Mouse (Mus musculus): ENCODE data around the gene Unkl.
A peak's percentile ranks its signal among the peaks of the same experiment; 100 is the strongest.

Gene Unkl

DNA sequence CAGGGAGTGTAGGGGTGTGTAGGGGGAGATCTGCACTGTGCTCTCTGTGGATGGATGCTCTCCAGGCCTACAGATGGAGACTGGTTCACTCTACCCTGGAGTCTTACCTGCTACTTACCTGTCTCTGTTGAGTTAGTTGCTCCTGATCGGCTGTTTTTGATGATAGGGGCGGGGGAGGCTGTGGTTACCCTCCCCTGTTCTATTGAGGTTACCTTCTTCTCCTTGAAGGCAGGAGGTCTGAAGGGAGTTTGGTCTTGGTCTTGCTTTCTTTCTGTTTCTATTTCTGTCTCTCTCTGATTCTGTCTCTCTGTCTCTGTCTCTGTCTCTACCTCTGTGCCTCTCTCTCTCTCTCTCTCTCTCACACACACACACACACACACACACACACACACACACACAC is 66.9 kb downstream of the Unkl start:
- peak; percentile 49 for DNase-seq (ENCODE audit: low spot score)

DNA sequence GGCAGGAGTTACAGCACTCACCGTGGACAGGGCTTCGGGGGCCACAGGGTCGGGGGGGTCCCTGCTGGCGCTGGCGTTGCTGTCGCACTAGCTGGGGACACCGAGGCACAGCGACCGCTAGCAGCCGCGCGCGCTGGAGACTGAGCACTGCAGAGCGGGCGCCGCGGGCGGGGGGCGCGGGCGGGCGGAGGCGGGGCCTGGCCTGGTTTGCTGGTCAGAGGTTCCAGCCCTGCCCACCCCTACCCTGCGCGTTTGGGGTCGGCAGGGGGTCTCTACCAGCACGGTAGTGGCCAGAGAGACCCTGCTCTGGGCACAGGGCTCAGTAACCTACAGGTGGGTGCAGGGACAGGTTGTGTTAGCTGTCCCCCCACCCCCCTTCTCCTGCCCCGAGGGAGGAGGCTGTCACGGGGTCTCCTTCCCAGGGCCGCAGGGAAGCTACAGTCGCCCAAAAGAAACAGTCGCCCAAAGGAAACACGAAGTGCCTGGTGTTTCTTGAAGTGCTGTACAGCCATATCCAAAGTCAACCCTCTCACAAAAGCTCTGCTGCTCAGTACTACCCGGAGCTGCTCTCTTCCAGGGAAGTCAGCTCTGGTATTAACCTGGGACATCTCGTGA is 68.0 kb downstream of the Unkl start, which contains the start of gene Baiap3:
Gene Baiap3, minus strand, starts transcription at position 225 of the 615 bp plus-strand sequence.
- no peak for DNase-seq (ENCODE audit: low spot score)

DNA sequence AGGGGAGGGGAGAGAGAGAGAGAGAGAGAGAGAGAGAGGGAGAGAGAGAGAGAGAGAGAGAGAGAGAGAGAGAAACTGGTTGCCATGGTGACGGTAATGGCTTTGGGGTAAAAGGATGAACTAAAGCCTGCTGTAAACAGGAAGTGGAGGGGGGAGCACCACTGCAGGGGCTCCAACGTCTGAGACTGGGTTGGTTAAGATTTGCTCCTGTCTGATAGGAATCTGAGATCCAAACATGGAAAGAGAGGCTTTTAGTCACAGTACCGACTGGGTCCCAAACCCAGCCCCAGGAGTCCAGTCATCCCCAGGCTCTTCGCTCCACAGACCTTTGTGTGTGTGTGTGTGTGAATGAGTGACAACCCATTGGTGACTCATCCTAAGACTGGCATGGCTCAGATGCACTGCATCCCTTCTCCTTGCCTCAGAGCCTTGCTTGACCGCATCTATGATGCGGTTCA is 69.6 kb downstream of the Unkl start:
- DNase-seq (ENCODE audit: low spot score), result peak; percentile 70

DNA sequence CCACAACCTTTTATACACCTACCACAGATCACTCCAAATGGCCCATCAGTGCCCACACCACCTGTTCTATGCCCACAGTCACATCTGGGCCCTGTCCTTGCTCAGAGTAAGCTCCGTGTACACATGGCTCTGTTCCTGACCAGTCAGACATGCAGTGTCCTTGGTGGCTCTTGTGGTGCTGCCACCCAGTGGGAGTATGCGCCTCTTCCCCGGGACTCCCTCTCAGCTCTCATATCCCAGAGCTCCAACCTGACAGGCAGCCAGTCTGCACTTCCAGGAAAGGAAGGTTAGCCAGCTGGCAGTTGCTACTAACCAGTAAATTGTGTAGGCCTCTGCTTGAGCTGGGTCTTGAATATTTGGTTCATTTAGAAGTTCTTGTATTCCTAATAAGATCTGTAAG is 76.3 kb downstream of the Unkl start:
- no peak for DNase-seq (ENCODE audit: low spot score)

DNA sequence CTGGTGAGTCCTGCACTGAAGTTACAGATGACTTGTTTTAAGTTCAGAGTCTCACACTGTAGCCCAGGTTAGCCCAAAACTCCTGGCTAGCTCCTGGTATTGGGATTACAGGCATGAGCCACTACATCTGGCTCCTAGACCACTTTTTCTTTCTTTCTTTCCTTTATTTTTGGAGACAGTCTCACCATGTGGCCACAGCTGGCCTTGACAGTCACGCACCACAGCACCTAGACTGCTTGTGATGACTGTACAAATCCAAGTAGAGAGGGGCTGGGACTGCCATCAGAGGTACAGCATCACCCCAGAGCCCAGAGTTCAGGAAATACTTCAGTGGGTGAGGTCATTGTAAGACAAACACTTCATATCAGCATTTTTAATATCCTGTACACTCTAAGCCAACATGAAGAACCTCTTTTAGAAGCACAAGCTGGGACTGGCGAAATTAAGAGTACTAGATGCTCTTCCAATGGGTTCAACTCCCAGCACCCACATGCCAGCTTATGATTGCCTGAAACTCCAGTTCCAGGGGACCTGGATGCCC is 82.7 kb downstream of the Unkl start:
- DNase-seq (ENCODE audit: low spot score), result no peak

DNA sequence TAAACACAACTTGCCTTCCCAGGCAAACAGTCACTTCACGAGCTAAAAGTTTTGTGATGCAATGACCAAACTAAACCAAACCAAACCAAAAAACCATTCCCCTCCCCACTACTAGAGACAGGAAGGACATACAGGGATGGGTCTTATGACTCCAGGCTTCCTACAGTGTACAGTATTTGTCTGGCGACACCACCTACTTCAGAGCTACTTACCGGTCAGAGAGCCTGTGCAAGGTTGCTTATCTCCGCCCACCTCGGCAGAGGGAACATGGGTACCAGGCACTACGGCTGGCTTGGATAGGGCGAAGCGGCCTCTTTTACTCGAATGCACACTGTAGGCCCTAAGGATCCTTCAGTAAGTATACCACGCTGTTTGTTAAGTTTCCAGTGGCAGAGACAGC is 84.1 kb downstream of the Unkl start:
- DNase-seq (ENCODE audit: low spot score), result no peak

DNA sequence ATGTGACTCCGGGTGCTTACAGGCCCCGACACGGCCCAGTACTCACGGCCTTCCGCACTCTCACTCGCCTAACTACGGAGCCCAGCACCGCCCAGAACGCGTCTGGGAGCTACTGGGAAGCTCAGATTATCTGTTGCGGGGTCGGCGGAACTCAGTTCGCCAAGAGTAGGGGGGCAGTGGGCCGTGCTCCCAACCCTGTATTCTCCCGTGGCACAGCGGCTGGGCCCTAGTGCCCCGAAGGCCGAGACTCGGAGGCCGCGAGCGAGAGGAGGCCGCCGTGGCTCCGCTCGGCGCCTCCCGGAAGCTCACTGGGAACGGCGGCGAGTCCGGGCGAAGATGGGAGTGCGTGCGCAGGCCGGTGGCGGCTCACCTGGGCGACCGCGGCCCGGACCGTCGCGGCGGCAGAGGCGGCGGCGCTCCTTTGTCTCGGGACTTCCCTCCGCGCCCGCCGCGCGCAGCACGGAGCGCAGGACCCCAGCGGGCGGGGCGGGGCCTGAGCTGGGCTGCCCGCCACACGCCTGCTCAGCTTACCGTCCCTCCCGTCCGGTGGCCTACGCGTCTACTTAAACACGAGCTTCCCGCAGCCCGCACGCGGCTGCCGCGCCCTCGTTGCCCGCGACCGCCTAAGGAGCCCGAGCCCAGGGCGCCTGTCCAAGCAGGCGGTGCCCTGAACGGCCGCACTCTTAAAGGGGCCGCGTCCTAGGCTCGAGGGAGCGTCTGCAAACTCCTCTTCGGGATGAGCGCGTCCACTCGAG is 84.9 kb downstream of the Unkl start:
- DNase-seq (ENCODE audit: low spot score), result peak; percentile 87

DNA sequence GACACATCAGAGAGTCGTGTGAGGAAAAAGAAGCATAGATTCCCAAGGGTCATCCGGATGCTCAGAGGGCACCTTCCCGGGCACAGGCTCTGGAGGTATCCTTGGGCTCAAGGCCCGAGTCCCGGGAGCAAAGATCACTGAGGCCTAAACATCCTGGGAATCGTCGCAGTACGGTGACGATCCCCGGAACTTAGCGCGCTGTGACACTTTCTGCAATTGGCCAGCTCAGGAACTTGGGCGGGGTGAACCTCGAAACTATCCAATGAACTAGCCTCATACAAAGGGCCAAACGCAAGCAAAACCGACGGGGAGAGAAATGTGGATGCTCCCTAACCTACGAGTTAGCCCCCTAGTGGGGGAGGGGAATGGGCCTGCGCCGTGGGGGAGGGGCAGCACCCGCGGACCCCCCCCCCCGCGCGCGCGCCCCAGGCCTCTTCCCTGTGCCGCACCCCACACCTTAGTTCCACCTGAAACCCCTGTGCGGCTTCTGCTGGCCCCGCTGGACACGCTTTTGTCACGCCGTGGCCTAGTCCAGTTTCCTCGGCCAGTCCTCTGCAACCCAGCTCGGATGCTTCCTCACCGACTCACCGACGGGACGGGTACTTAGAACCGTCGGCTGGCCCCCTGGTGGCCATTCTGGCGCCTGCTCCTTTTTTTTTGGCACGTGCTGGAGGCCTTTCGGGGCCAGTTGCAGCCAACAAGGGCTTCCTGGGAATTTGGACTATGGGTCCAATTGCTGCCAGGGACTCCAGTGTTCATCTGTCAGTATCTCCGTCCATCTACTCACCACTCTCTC is 85.7 kb downstream of the Unkl start:
- peak; percentile 93 for DNase-seq (ENCODE audit: low spot score)

DNA sequence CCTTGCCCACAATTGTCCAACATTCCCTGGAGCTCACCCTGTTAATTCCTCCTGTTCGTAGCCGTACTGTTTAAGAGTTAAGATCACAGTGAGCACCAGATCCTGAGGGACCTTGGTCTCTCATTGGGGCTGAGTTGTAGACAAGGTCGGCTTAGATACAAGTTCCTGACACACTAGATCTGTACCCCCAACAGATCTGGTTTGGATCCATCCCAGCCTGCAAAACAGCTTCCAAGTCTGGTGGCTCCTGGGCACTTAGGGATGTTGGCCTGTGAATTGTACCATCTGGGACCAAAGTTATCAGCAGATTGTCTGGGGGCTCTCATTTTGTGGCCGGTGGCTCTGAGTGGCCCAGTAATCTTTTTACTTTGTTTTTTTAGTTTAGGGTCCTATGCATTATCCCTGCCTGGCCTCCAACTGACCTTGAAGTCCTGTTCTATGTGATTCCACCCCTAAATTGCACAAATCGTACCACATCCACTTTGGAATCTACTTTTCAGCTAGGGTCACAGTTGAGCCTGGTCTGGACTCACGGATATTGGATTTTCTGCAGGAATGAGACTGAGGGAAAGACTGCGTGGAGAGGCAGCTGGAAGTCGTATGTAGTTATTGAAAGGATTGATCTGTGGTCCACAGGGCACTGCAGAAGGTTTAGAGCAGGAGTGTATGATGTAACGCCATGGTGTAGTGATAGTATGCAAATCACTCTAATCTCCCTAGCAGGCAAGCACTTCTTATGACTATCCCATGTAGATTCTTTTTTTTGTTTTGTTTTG is 86.6 kb downstream of the Unkl start, which contains the start of gene Ube2i:
Gene Ube2i, minus strand, starts transcription at position 52 of the 776 bp plus-strand sequence.
- no peak for DNase-seq (ENCODE audit: low spot score)

DNA sequence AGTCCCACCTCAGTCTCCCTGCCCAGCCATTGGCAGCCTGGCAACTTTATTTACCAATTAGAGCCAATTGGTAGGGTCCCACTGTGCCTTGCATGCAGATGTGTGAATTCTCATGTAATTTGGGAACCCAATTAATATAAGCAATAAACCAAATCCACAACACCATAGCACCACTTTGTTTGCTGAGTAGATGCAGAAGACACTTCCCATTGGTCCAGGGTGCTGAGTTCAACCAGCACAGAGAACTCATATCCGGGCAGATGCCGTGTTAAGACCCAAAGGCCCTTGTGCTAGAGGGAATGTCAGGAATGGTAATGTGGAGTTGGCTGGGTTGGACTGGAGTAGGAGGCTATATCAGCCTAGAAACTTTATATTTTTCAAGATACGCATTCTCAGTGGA is 87.6 kb downstream of the Unkl start:
- DNase-seq (ENCODE audit: low spot score), result no peak

DNA sequence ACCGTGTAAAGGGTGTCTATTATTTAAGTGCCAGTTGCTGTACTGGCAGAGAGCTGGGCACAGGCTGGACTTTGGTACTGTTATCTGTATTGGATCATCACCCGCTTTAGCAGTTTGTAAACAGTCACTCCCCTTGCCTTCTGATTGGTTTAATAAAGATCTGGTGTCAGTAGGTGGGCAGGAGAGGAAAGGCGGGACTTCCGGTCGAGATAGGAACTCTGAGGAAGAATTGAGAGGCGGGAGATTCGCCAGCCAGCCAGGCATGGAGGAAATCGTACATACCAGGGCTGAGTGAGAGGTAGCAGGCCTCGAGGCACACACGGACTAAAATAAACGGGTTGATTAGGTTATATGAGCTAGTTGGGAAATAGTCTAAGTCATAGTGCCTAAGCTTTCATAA is 93.9 kb downstream of the Unkl start:
- peak; percentile 49 for DNase-seq (ENCODE audit: low spot score)

Measured in T-cell, adult 2 months (primary cell).